Mouse (Mus musculus) heart, postnatal 0 days (tissue): ENCODE measurements around the gene Pfkm. TPM values are rescaled to one million over a fixed set of nuclear protein-coding genes. Genes with fewer than 3 reads are reported as not detected.

ENCODE experiments used
- ATAC-seq: fragments of 200-750 bp; cut with Nextera tagmentation; 2 replicates; pipeline ENCODE4 v1.8.0; 2017; ENCODE audit warnings: low read depth, moderate number of reproducible peaks, moderate library complexity; ENCODE audit not compliant: insufficient read depth
- DNase-seq: peaks from one replicate; pipeline ENCODE4 v3.0.0-alpha.2; 2016; ENCODE audit warnings: low spot score
- H3K27ac ChIP-seq: fragments of 300-500 bp; sonication (generic); 2 replicates; pipeline ENCODE4 v1.5.1; 2014; ENCODE audit warnings: low read depth, mild to moderate bottlenecking
- H3K27me3 ChIP-seq: fragments of 300-500 bp; sonication (generic); 2 replicates; pipeline ENCODE4 v1.6.1; 2014; ENCODE audit warnings: low read length, mixed read lengths; ENCODE audit not compliant: control insufficient read depth, insufficient read depth
- H3K36me3 ChIP-seq: fragments of 300-500 bp; sonication (generic); replicated peaks from 2 replicates; pipeline ENCODE4 v1.6.1; 2014; ENCODE audit warnings: low read length, mixed read lengths; ENCODE audit not compliant: control insufficient read depth, insufficient read depth
- H3K4me1 ChIP-seq: fragments of 300-500 bp; sonication (generic); 2 replicates; pipeline ENCODE4 v1.6.1; 2014; ENCODE audit warnings: antibody characterized with exemption; ENCODE audit not compliant: control insufficient read depth, insufficient read depth
- H3K4me2 ChIP-seq: fragments of 300-500 bp; sonication (generic); 2 replicates; pipeline ENCODE4 v1.6.1; 2014; ENCODE audit warnings: low read depth, mild to moderate bottlenecking, low read length, moderate library complexity
- H3K4me3 ChIP-seq: fragments of 300-500 bp; sonication (generic); 2 replicates; pipeline ENCODE4 v1.5.1; 2014; ENCODE audit warnings: low read depth, low read length
- H3K9ac ChIP-seq: fragments of 300-500 bp; sonication (generic); replicated peaks from 2 replicates; pipeline ENCODE4 v1.6.1; 2014; ENCODE audit warnings: low read depth, low read length, mixed read lengths
- H3K9me3 ChIP-seq: fragments of 300-500 bp; sonication (generic); replicated peaks from 2 replicates; pipeline ENCODE4 v1.6.1; 2016; ENCODE audit warnings: low read length; ENCODE audit not compliant: control insufficient read depth
- CTCF ChIP-seq: IDR thresholded peaks from 2 replicates; pipeline ENCODE4 v1.5.1; 2016; ENCODE audit warnings: antibody characterized with exemption, control low read depth, low read depth
- EP300 ChIP-seq: IDR thresholded peaks from 2 replicates; pipeline ENCODE4 v1.6.1; 2016; ENCODE audit warnings: antibody characterized with exemption, low read depth
- WGBS: fragments of 180-500 bp; shearing (Covaris S2); extraction: QIAGEN DNeasy Blood & Tissue Kit; methylation state at CpG from one replicate; pipeline ENCODE4 v1.1.7; 2014; 5-methylcytosine and 5-hydroxymethylcytosine counted together
- polyA plus RNA-seq: library from polyadenylated mRNA; unstranded; fragments of >200 nt; fragmentation: Nextera tagmentation; extraction: Ambion mirVana; gene quantifications from 2 replicates; pipeline ENCODE4 v1.2.1, GENCODE M21; 2015
- total RNA-seq: library from RNA; depleted of rRNA; stranded (reverse); fragments of >200 nt; gene quantifications from 2 replicates; pipeline ENCODE4 v1.2.3, GENCODE M21; 2014; ENCODE audit warnings: low replicate concordance

The Pfkm gene
- total and polyA plus RNA-seq, 2 experiments from 2014 or later: 213 to 216 TPM

- DNase-seq (peak; percentile 85), ATAC-seq (peak; percentile 55)
- H3K27ac ChIP-seq: no peak overlapping the region
- H3K27me3 ChIP-seq: peaks cover 44% of the 10 kb centered on the region
- TF ChIP-seq CTCF (no peak), EP300 (no peak)
- no peak overlapping the region; the same call in 1 of the 2 replicates for H3K9ac ChIP-seq
- peaks cover 5% of the 10 kb centered on the region for H3K4me1 ChIP-seq
- no peaks in the 10 kb centered on the region for H3K9me3 ChIP-seq
- peak overlapping the region; percentile 50 for H3K4me3 ChIP-seq
- H3K36me3 ChIP-seq: no peaks in the 10 kb centered on the region
- peak overlapping the region; percentile 72 for H3K4me2 ChIP-seq
- 2% methylated on average over 58 of the region's 69 CpGs for WGBS
Measured at GRCm38 (mm10) chr15:98167645-98168621, 75.5 kb downstream of the Pfkm start.

- H3K4me1 ChIP-seq: peaks cover 5% of the 10 kb centered on the region
- H3K4me3 ChIP-seq: no peak overlapping the region
- H3K9ac ChIP-seq: no peak overlapping the region; the same call in 1 of the 2 replicates
- peak overlapping the region; percentile 72 for H3K4me2 ChIP-seq
- H3K27ac ChIP-seq: no peak overlapping the region
- DNase-seq: no peak
- no peak for ATAC-seq
- no peaks in the 10 kb centered on the region for H3K36me3 ChIP-seq
- H3K27me3 ChIP-seq: peaks cover 44% of the 10 kb centered on the region
- TF ChIP-seq EP300 (no peak), CTCF (no peak)
- 17% methylated on average over 19 of the region's 19 CpGs for WGBS
- H3K9me3 ChIP-seq: no peaks in the 10 kb centered on the region
Measured at GRCm38 (mm10) chr15:98168622-98169004, 76.2 kb downstream of the Pfkm start.

GRCm38 (mm10) chr15:98170365-98170764, 78.0 kb downstream of the Pfkm start:
- ATAC-seq (no peak), DNase-seq (no peak)
- TF ChIP-seq EP300: no peak
- TF ChIP-seq CTCF: no peak
- Histone ChIP-seq H3K36me3 (no peaks in the 10 kb centered on the region), H3K9me3 (no peaks in the 10 kb centered on the region), H3K27ac (no peak overlapping the region), H3K9ac (no peak overlapping the region), H3K27me3 (peaks cover 43% of the 10 kb centered on the region), H3K4me2 (no peak overlapping the region), H3K4me1 (peaks cover 5% of the 10 kb centered on the region), H3K4me3 (no peak overlapping the region)
- 37% methylated on average over 7 of the region's 7 CpGs for WGBS

GRCm38 (mm10) chr15:98170917-98171316, 78.5 kb downstream of the Pfkm start:
- no peak overlapping the region for H3K4me2 ChIP-seq
- 72% methylated on average over 9 of the region's 9 CpGs for WGBS
- DNase-seq: no peak
- no peak for ATAC-seq
- peaks cover 37% of the 10 kb centered on the region for H3K27me3 ChIP-seq
- no peaks in the 10 kb centered on the region for H3K36me3 ChIP-seq
- peaks cover 5% of the 10 kb centered on the region for H3K4me1 ChIP-seq
- H3K4me3 ChIP-seq: no peak overlapping the region
- H3K9me3 ChIP-seq: no peaks in the 10 kb centered on the region
- TF ChIP-seq EP300 (no peak), CTCF (no peak)
- H3K9ac ChIP-seq: no peak overlapping the region
- H3K27ac ChIP-seq: no peak overlapping the region

- TF ChIP-seq CTCF: no peak
- H3K27ac ChIP-seq: no peak overlapping the region
- DNase-seq: no peak
- no peaks in the 10 kb centered on the region for H3K9me3 ChIP-seq
- H3K36me3 ChIP-seq: no peaks in the 10 kb centered on the region
- peaks cover 29% of the 10 kb centered on the region for H3K27me3 ChIP-seq
- no peak overlapping the region for H3K9ac ChIP-seq
- no peak overlapping the region for H3K4me3 ChIP-seq
- 79% methylated on average over 5 of the region's 5 CpGs for WGBS
- H3K4me1 ChIP-seq: no peaks in the 10 kb centered on the region; the same call in 1 of the 2 replicates
- no peak overlapping the region for H3K4me2 ChIP-seq
- ATAC-seq: no peak
Measured at GRCm38 (mm10) chr15:98172113-98172512, 79.7 kb downstream of the Pfkm start.
